Mouse (Mus musculus) spleen, adult 2 months (tissue): ENCODE measurements at regions not wholly inside any gene's neighbourhood (a gene's known extent, or its start where the extent isn't known, plus 50 kb on each side); places are given as distances from the start of the nearest gene placed in this dataset.

Source experiments
- CTCF ChIP-seq: fragments of 200-500 bp; IDR thresholded peaks from 2 replicates; pipeline ENCODE4 v1.5.1; 2011; ENCODE audit warnings: mild to moderate bottlenecking, inconsistent platforms; ENCODE audit not compliant: insufficient read depth, insufficient read length, insufficient replicate concordance; ENCODE audit errors: extremely low read depth
- POLR2A ChIP-seq: fragments of 200-500 bp; IDR thresholded peaks from 2 replicates; pipeline ENCODE4 v1.6.1; 2011; ENCODE audit warnings: low read depth, low read length, inconsistent platforms

DNA sequence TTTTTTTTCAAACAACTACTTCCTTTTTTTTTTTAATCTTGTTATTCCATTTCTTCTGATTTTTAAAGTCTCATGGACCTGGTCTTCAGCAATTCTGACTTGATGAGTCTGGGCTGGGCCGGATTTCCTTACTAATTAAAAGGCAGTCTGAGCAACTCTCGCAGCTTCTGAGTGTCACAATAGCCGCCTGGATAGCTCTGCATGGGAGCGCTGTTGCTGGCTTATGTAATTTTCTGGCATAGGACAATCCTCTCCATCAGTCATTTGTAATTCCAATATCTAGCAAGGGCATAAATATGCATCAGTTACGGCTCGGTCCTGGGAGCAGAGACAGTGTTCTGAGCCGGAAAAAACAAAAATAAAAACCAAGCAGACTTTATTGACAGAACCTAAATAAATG, 165.5 kb upstream of the Runx1 start:
- TF ChIP-seq CTCF (no peak), POLR2A (no peak)
